Mouse (Mus musculus): ENCODE results near the gene Pou3f1. TPM values are rescaled to one million over a fixed set of nuclear protein-coding genes. Genes with fewer than 3 reads are reported as not detected.

Pou3f1 gene
- under 1 TPM; 0.12 to 0.26 TPM for total RNA-seq (2021)

DNA sequence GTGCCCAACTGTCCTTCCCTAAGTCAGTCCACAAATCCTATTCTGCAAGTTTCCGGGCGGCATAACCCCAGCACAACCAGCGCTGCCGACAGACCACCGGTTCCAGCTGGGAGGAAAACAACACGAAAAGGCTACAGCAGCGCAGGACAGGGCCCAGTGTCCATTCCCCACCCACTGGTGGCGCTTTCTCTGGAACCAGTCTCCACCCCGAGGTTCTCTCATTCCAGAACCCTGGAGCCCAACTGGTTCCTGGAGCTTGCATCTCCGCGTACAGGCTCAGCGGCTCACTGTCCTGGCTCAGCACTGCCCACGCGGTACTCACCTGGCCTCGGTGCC is at the start of gene Pou3f1:
Gene Pou3f1 (plus strand): TSS at position 290 of the 336 bp plus-strand sequence.
- intact Hi-C loops (cut with DNase I), result loop anchor here (5.0 kb wide), 1 partner anchor 84 kb away; no protein-coding TSS in a partner anchor
- DNase-seq, result no peak

- DNase-seq, result peak in 1 of 2 experiments; percentile 3
Measured at GRCm38 (mm10) chr4:124607166-124607565, 49.4 kb upstream of the Pou3f1 start.

DNA sequence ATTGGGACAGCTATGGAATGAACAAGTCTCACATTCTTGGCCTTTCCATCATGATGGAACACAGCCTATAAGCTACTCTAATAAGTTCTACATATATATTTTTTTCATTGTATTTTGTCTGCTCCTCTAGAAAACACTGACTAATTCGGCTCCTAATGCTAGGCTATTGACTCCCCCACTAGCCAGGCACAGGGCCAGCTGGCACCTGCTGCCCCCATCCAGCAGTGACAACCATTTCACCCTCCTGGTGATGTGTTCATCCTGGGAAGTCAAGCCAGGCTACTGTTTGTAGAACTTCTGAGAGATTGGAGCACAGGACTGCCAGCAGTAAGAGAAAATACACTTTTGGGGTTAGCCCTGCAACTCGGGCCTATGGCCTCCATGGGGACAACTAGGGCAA is 46.5 kb upstream of the Pou3f1 start:
- intact Hi-C loops (cut with DNase I), result no loop called here
- DNase-seq, result peak in 1 of 2 experiments; percentile 11

More at GRCm38 (mm10) chr4:124607166-124607565, 49.4 kb upstream of the Pou3f1 start:
- intact Hi-C loops (cut with DNase I), result no loop called here

- intact Hi-C loops (cut with DNase I), result no loop called here
- no peak for DNase-seq
Measured at GRCm38 (mm10) chr4:124610703-124611102, 45.9 kb upstream of the Pou3f1 start, which contains the start of gene 3100002H09Rik. 3100002H09Rik (minus strand) TSS chr4:124610803.

GRCm38 (mm10) chr4:124611768-124612167 is 44.8 kb upstream of the Pou3f1 start:
- no peak for DNase-seq
- intact Hi-C loops (cut with DNase I), result no loop called here

- intact Hi-C loops (cut with DNase I), result no loop called here
- no peak for DNase-seq
Measured at GRCm38 (mm10) chr4:124614189-124614588, 42.4 kb upstream of the Pou3f1 start.

DNA sequence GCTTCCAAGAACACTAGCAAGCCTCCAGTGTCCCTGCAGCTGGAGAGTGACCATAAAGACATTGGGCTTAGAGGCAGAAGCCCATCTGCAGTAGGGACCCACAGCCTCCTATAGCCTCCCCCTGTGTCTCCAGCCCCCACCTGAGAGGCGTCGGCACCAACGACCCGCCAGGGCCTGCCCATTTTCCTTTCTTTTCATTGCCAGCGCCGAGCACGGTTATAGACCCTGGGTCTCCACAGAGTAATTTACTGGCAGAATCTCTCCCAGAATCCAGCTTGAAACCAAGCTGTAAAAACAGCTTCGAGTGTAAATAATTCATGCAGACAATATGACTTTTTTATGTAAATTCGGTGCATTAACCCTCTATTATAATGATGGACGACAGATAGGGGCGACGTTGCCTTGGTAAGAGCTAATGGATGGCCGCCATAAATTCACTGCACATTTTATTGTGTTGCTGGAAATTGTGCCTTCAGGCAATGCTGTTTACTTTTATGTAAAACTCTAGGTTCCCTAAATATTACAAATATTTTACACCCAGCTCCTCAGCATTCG is 41.1 kb upstream of the Pou3f1 start:
- intact Hi-C loops (cut with DNase I), result no loop called here
- no peak for DNase-seq

DNA sequence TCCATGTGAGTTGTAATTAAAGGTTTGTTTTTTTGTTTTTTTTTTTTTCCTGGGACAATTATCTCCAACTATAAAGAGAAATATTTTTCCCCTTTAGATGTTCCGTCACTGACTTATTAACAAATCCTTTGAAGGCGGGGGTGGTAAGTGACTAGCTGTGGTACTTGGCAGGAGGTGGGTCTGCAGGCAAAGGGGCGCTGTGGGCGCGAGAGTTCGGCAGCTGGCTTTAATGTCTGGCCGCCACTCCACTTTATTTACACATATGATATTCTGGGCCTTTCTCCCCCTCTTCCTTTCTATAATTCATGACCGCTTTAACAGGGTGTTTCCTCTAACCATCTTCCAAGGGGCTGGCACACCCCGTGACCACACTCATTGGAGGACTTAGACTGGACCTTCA is 40.6 kb upstream of the Pou3f1 start:
- intact Hi-C loops (cut with DNase I), result no loop called here
- no peak for DNase-seq

DNA sequence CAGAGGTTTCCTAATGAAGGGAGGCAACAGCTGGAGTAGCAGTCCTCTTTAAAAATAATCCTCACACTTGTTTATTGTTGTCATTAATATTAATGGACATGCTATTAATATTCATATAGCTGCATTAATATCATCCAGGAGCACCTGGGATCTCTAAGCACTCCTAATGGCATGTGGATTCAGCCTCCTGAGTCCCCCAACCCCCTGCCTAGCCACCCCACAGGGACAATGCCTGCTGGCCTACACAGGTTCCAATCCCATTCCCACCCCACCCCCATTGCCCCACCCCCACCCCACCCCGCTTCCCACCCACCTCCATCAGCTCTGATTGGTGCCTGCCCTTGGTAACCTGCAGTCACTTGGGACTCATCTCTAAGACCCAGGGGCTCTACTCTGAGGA is 40.0 kb upstream of the Pou3f1 start:
- intact Hi-C loops (cut with DNase I), result no loop called here
- DNase-seq, result no peak

DNA sequence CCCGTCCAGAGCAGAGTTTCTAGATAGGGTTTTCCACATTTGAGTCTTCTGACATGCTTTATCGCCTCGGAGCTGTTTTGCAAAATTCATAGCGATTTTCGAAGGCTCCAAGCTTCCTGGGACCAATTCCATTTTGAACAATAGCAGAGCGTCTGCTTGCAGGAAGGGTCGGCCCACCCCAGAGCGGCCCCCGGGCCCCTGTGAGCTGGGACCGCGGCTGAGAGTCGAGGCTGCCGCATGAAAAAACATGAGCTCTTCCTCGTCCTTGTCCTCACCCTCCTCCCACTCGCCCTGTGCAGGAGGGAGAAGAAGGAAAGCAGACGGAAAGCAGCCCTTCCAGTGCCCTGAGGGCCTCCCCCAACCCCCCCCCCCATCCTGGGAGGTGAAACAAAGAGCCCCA is 38.0 kb upstream of the Pou3f1 start:
- intact Hi-C loops (cut with DNase I), result no loop called here

DNA sequence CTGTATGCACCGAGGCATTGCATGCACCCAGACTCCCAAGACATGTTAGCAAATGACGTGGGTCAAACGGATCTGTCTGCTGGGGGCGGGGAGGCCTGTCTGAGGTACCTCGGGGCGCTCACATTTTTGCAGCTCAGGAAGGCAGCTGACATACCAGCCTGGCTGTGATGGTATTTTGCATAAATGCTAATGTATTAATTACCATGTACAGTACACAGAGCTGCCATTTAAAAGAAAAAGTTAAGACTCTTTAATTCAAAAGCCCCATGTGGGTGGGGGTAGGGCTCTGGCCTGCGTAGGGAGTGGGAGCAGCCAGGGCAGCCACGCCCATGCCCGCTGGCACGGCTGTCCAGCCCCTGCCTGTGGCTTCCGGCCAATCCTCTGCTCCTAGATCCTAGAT is 35.2 kb upstream of the Pou3f1 start:
- intact Hi-C loops (cut with DNase I), result no loop called here
- no peak for DNase-seq

More for the DNA sequence above, 38.0 kb upstream of the Pou3f1 start:
- no peak for DNase-seq

DNA sequence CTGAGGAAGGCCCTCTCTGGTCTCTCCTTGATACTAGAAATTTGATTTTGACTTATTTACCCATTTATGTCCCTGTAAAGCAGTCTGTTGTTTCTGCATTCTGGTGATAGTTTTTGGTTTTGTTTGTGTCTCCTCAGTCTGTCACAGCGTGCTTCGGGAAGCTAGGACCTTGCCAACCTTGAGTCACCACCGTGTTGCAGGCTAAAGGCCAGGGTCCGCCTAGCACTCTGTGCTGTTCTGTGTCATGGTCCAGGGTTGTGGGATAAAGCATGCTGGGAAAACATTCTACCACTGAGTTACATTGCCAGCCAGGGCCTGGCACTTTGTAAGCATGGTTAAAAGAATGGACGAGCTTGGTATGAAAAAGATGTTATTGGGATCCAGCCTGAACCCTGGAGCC is 34.0 kb upstream of the Pou3f1 start:
- intact Hi-C loops (cut with DNase I), result no loop called here
- no peak for DNase-seq

DNA sequence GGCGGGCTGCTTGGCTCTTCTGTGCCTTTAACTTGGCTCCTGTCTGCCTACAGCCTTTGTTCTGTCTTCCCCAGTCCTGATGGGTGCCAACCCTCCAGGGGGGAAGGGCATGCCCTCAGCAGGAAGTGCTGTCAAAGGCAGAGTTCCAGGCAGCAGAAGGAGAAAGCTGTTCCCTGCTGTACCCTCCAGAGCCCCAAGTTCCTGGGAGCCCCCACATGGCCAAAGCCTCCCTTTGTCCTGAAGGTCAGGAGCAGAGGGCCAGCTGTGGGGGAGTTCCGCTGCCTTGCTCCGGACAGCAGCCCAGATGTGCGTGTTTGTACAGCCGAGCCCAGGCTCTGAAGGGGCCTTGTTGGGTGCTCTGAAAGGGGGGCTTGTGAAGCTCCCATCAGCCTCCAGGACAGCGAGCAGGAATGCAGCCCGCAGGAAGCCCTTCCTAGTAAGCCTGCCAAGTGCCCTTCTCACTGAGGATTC is 32.5 kb upstream of the Pou3f1 start:
- intact Hi-C loops (cut with DNase I), result no loop called here
- DNase-seq, result peak in 1 of 2 experiments; percentile 13

- intact Hi-C loops (cut with DNase I), result no loop called here
- DNase-seq, result no peak
Measured at GRCm38 (mm10) chr4:124626836-124627235, 29.8 kb upstream of the Pou3f1 start.

GRCm38 (mm10) chr4:124631456-124631855 is 25.2 kb upstream of the Pou3f1 start:
- intact Hi-C loops (cut with DNase I), result no loop called here
- no peak for DNase-seq

DNA sequence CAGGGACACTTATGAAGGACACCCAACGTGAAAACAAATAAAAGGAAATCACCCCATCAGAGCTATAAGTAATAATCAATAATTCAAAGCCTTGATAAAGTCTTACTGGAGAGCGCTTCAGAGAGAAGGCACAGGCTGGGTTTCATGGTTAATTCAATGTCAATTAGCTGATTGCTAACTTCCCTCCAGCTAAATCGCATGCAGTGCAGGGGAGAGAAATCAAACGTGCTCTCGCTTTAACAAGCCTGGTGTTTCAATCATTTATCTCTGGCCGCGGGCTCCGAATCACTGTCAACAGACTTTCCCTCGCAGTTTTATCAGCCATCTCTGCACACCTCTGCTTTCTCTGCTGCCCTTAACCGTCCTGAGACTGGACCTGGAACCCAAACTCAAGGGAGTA is 23.8 kb upstream of the Pou3f1 start:
- no peak for DNase-seq
- intact Hi-C loops (cut with DNase I), result no loop called here

DNA sequence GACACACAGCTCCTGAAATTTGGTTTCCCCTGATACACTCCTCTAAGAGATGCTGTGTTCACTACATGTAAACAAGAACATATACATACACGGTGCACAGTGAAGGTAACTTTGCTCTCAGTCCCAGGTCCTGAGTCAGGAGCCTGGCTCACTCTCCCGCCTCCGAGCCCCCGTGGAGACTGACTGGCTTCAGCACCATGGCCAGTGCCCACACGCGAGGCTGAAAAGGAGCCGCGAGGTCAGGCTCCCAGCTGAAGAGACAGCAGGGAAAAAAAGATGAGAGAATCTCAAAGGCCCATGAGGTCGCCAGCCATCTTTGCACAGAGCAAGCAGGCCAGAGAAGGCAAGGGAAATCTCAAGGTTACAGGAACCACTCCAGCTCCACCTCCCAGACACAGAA is 23.3 kb upstream of the Pou3f1 start:
- intact Hi-C loops (cut with DNase I), result no loop called here

GRCm38 (mm10) chr4:124639715-124640114 is 16.9 kb upstream of the Pou3f1 start:
- DNase-seq, result no peak
- intact Hi-C loops (cut with DNase I), result no loop called here

More for the DNA sequence above, 23.3 kb upstream of the Pou3f1 start:
- peak; percentile 52 to 75 for DNase-seq

DNA sequence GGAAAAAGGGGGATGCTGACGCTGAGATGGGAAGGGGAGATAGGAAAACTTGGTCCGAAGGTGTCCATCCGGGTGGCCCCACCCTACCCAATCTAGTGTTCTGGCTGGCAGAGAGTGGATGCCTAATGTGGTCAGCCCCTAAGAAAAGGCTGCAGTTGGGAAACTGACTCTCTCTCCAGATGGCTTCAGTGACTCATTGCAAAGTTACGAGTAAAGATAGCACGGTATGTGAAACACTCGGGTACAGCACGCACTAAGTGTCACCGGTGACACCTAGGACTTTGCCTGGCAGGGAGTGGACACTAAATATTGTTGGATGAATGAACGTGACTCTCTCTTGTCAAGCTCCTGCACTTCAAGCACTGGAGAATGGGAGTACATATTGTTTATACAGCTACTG is 12.7 kb upstream of the Pou3f1 start:
- intact Hi-C loops (cut with DNase I), result no loop called here

DNA sequence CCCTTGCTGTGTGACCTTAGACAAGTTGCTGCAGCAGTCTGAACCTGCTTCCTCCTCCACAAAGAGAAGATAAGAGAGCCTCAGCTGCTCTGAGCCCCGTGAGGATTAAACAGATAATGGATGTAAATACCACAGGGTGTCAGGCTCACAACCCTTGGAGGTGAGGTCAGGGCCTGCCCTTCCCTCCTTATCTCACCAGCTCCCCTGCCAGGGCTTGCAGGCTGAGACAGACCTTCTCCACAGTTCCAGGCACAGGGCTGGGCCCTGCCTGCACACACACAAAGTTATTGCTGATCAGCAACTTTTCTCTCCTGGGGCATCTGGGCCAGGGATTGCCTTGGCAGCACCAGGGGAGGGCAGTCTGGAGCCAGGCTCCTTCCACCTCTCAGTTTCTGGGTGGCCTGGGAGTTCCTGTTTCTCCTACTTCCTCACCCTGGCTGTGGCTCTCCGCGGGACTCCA is 11.6 kb upstream of the Pou3f1 start:
- intact Hi-C loops (cut with DNase I), result no loop called here

More for the DNA sequence above, 12.7 kb upstream of the Pou3f1 start:
- DNase-seq, result no peak

DNA sequence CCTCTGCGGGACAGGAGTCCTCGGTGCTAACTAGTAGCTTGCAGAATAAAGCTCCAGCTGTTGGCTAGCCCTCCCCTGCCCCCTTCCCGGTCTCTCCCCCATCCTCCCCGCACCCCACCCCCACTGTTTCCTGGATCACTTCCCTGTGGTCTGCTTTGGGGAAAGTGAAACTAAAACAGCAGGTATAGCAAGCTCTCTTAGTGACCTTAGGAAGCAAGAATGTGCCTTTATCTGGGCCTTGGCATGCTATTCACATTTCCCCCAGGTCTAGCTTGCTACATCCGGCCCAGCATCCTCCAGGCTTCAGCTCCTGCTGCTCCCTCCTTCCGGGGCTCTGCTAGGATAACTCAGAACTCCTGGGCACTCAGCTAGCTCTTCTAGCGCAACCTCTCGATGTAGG is 10.0 kb upstream of the Pou3f1 start:
- peak; percentile 20 to 32 for DNase-seq
- intact Hi-C loops (cut with DNase I), result no loop called here

More for the DNA sequence above, 11.6 kb upstream of the Pou3f1 start:
- peak; percentile 7 to 16 for DNase-seq

DNA sequence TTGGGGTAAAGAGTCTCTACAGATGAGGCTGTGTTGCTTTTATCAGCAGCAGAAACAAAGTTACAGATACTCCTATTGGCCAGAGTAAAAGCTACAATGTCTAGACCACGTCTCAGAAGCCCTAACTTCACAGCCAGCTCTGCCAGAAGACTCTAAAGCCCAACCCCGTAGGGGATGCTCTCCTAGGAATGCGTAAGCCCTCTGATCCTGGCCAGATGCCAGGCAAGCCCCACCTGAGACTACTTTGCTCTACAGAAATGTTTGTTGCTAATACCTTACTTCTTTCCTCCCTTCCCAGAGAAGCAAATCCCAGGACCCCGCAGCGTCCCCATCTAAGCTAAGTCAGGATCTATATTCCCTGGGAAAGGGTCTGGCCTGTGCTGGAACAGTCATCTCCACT is 8.7 kb upstream of the Pou3f1 start:
- intact Hi-C loops (cut with DNase I), result no loop called here
- DNase-seq, result no peak

DNA sequence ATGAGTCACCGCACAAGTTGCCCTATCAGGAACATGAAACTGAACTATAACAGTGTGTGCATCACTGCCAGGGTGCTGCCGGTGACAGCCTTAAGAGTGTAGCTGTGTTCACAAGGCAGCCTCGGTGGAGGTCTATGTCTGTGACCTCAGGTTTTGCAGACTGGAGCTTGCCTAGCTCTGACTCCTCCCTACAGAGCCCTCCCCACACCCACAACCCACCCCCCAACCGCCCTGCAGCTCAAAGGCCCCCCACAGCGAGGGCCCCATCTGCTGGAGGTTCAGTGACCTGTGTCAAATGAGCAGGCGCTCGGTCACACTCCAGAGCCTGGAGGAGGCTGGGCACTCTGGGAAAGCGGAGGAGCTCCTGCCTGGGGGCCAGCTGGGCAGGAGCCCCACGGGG is 3.7 kb upstream of the Pou3f1 start:
- DNase-seq, result no peak
- intact Hi-C loops (cut with DNase I), result no loop called here
